Mouse (Mus musculus): Measurements from ENCODE around the gene Smap2.

- TF ChIP-seq GATA1 (IDR thresholded peaks at IDR 0.05; ENCODE audit: borderline replicate concordance, low read length) (no peak), FLI1 (IDR thresholded peaks at IDR 0.05; ENCODE audit: low read length) (no peak)
These were observed 24.0 kb upstream of the Smap2 start for GRCm38 (mm10) chr4:121040897-121041671.
